Mouse (Mus musculus) liver, postnatal 0 days (tissue): Measurements from ENCODE around the gene Socs2. TPM values are rescaled to one million over a fixed set of nuclear protein-coding genes. Genes with fewer than 3 reads are reported as not detected.

Experiments used
- ATAC-seq: fragments of 200-750 bp; cut with Nextera tagmentation; 2 replicates; pipeline ENCODE4 v1.8.0; 2017; ENCODE audit warnings: mild to moderate bottlenecking, moderate library complexity
- DNase-seq: peaks from one replicate; pipeline ENCODE4 v3.0.0-alpha.2; 2016
- H3K27ac ChIP-seq: fragments of 300-500 bp; sonication (generic); 2 replicates; pipeline ENCODE4 v1.5.1; 2014; ENCODE audit warnings: antibody characterized with exemption, moderate library complexity, mild to moderate bottlenecking, low read depth
- H3K27me3 ChIP-seq: fragments of 300-500 bp; sonication (generic); 2 replicates; pipeline ENCODE4 v1.6.1; 2014; ENCODE audit warnings: low read length, control low read depth, mixed read lengths; ENCODE audit not compliant: insufficient read depth
- H3K36me3 ChIP-seq: fragments of 300-500 bp; sonication (generic); replicated peaks from 2 replicates; pipeline ENCODE4 v1.6.1; 2014; ENCODE audit warnings: mild to moderate bottlenecking, control low read depth, low read length, moderate library complexity, mixed read lengths; ENCODE audit not compliant: insufficient read depth
- H3K4me1 ChIP-seq: fragments of 300-500 bp; sonication (generic); 2 replicates; pipeline ENCODE4 v1.6.1; 2014; ENCODE audit warnings: antibody characterized with exemption, mild to moderate bottlenecking, control low read depth; ENCODE audit not compliant: insufficient read depth
- H3K4me2 ChIP-seq: fragments of 300-500 bp; sonication (generic); 2 replicates; pipeline ENCODE4 v1.6.1; 2014; ENCODE audit warnings: low read depth, mild to moderate bottlenecking, low read length, moderate library complexity, mixed read lengths
- H3K4me3 ChIP-seq: fragments of 300-500 bp; sonication (generic); 2 replicates; pipeline ENCODE4 v1.5.1; 2014; ENCODE audit warnings: low read depth, low read length
- H3K9ac ChIP-seq: fragments of 300-500 bp; sonication (generic); replicated peaks from 2 replicates; pipeline ENCODE4 v1.6.1; 2014; ENCODE audit warnings: mild to moderate bottlenecking, moderate library complexity
- H3K9me3 ChIP-seq: fragments of 300-500 bp; sonication (generic); 2 replicates; pipeline ENCODE4 v1.6.1; 2016; ENCODE audit warnings: mild to moderate bottlenecking, control low read depth, low read length, mixed read lengths
- CTCF ChIP-seq: sonication (generic); IDR thresholded peaks from 2 replicates; pipeline ENCODE4 v1.5.1; 2016; ENCODE audit warnings: antibody characterized with exemption, low read depth
- EP300 ChIP-seq: IDR thresholded peaks from 2 replicates; pipeline ENCODE4 v1.6.1; 2016; ENCODE audit warnings: antibody characterized with exemption, low read depth, mild to moderate bottlenecking
- WGBS: fragments of 180-500 bp; shearing (Covaris S2); extraction: QIAGEN DNeasy Blood & Tissue Kit; methylation state at CpG from one replicate; pipeline ENCODE4 v1.1.7; 2014; ENCODE audit not compliant: insufficient replicate concordance; 5-methylcytosine and 5-hydroxymethylcytosine counted together
- polyA plus RNA-seq: library from polyadenylated mRNA; unstranded; fragments of >200 nt; fragmentation: Nextera tagmentation; extraction: Ambion mirVana; gene quantifications from 2 replicates; pipeline ENCODE4 v1.2.1, GENCODE M21; 2015

The Socs2 gene
- polyA plus RNA-seq, 1 experiment from 2014 or later = 67.1 TPM

DNA sequence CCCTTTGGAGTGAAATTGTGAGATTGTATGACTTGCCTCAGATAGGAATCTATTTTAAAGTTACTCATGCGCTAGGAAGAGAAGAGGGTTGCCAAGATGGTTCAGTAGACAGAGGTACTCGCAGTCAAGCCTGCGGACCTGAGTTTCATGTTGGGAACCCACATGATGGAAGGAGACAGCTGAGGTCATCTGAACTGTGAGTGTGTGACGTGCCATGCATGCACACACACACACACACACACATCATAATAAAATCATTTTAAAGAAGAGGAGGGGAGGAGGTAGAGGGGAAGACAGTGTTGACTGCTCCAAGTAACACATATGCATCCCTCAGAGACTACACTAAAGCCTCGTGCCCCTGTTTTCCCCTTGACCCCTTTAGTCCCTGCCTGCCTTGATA is 56.9 kb downstream of the Socs2 start:
- H3K4me2 ChIP-seq = no peak overlapping the region
- WGBS = 91% methylated on average over 5 of the region's 5 CpGs
- H3K4me3 ChIP-seq = no peak overlapping the region
- no peak overlapping the region for H3K9ac ChIP-seq
- no peak for TF ChIP-seq EP300
- no peak for TF ChIP-seq CTCF
- no peaks in the 10 kb centered on the region for H3K9me3 ChIP-seq
- H3K27me3 ChIP-seq = no peaks in the 10 kb centered on the region
- DNase-seq (no peak), ATAC-seq (no peak)
- no peak overlapping the region for H3K27ac ChIP-seq
- no peaks in the 10 kb centered on the region for H3K4me1 ChIP-seq
- no peaks in the 10 kb centered on the region for H3K36me3 ChIP-seq

DNA sequence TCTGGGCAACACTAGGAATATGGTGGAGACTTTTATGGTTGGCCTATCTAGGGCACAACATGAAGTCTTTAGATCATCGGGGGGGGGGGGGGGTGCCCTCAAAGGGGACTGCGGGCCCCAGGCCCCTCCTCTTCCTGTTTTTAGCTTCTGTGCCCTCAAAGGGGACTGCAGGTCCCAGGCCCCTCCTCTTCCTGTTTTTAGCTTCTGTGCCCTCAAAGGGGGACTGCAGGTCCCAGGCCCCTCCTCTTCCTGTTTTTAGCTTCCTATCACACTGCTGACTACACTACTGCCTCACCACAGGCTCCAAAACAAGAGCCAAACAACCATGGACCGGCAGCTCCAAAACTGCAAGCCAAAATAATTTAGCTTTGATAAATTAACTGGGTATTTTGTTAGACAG is 59.3 kb downstream of the Socs2 start:
- no peaks in the 10 kb centered on the region for H3K36me3 ChIP-seq
- H3K4me3 ChIP-seq = no peak overlapping the region
- no peak for ATAC-seq
- H3K9me3 ChIP-seq = no peaks in the 10 kb centered on the region
- H3K9ac ChIP-seq = no peak overlapping the region
- H3K4me2 ChIP-seq = no peak overlapping the region
- no peaks in the 10 kb centered on the region for H3K27me3 ChIP-seq
- H3K4me1 ChIP-seq = no peaks in the 10 kb centered on the region
- TF ChIP-seq EP300 (no peak), CTCF (no peak)
- no peak for DNase-seq
- H3K27ac ChIP-seq = no peak overlapping the region
- whole genome bisulfite sequencing = 61% methylated on average over 3 of the region's 3 CpGs

DNA sequence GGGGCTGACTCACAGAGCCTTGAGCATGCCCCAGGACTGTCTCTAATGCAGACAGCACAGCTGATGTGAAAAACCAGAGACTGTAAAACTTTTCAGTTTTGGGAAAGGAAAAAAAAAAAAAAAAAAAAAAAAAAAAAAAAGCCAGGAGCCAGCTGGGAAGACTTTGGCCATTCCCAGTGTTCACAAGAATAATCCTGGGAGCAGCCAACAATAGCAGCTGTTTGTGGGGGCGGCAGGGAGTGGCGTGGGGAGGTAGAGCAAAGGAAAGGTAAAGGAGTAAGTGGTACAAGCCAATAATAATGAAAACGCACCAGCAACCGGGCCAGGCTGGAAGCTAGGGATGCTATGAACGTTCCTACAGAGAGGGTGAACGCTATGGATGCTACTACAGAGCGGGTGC is 60.3 kb downstream of the Socs2 start:
- no peak for TF ChIP-seq CTCF
- TF ChIP-seq EP300 = no peak
- WGBS = 83% methylated on average over 7 of the region's 7 CpGs
- Histone ChIP-seq H3K36me3 (no peaks in the 10 kb centered on the region), H3K27me3 (no peaks in the 10 kb centered on the region), H3K4me1 (no peaks in the 10 kb centered on the region), H3K9ac (no peak overlapping the region), H3K27ac (no peak overlapping the region), H3K9me3 (no peaks in the 10 kb centered on the region), H3K4me3 (no peak overlapping the region), H3K4me2 (no peak overlapping the region)
- no peak for DNase-seq
- no peak for ATAC-seq

DNA sequence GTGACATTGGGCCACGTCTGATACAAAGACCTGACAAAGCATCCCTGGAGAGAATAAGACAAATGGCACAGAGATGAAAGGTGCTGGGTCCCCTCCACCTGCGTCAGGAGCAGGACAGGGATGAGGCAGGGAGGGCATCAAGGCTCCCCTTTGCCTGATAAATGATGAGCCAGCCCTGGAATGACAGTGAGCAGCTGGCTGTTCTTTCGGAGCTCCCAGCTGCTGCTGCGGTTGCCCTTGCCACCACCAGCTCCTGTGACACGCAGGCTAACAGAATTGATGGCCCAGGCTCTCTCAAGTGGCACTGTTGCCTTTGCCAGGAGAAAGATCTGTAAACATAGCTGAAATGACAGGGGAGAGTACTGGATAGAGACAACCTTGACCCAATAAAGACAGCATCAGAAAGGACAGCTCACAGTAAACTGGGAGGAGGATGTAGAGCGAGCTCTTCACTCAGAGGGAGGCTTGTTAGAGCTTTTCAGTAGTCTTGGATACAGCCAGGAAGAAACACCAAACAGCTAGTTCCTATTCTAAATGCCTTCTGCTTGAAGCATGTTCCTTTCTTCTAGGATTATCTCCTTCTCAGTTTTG is 61.2 kb downstream of the Socs2 start:
- no peak for DNase-seq

DNA sequence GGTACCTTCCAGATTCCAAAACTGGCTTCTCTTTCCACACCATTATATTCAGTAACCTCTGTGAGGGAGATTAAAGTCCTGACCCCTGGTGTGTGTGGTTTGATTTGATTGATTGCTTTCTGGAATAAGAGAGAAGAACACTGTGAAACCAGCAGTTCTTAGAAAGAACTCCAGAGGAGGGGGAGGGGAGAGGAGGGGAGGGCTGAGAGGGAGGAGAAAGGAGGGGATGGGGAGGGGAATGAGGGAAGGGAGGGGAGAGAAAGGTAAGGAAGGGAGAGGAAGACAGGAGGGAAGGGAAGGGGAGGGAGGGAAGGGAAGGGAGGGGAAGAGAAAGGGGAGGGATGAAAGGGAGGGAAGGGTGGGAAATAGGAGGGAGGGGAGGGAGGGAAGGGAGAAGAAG is 62.3 kb downstream of the Socs2 start:
- H3K36me3 ChIP-seq = no peaks in the 10 kb centered on the region
- no peak overlapping the region for H3K9ac ChIP-seq
- H3K27me3 ChIP-seq = no peaks in the 10 kb centered on the region
- no peak overlapping the region for H3K27ac ChIP-seq
- no peak for TF ChIP-seq EP300
- TF ChIP-seq CTCF = no peak
- no peak overlapping the region for H3K4me3 ChIP-seq
- no peaks in the 10 kb centered on the region for H3K9me3 ChIP-seq
- H3K4me1 ChIP-seq = no peaks in the 10 kb centered on the region
- DNase-seq = no peak
- H3K4me2 ChIP-seq = no peak overlapping the region
- ATAC-seq = no peak

More for the DNA sequence above, 61.2 kb downstream of the Socs2 start:
- 56% methylated on average over 6 of the region's 6 CpGs for WGBS
- H3K27ac ChIP-seq = no peak overlapping the region
- H3K4me1 ChIP-seq = no peaks in the 10 kb centered on the region
- no peaks in the 10 kb centered on the region for H3K9me3 ChIP-seq
- no peaks in the 10 kb centered on the region for H3K27me3 ChIP-seq
- no peaks in the 10 kb centered on the region for H3K36me3 ChIP-seq
- no peak for ATAC-seq
- no peak for TF ChIP-seq CTCF
- no peak for TF ChIP-seq EP300
- H3K4me2 ChIP-seq = no peak overlapping the region
- H3K4me3 ChIP-seq = no peak overlapping the region
- H3K9ac ChIP-seq = no peak overlapping the region

DNA sequence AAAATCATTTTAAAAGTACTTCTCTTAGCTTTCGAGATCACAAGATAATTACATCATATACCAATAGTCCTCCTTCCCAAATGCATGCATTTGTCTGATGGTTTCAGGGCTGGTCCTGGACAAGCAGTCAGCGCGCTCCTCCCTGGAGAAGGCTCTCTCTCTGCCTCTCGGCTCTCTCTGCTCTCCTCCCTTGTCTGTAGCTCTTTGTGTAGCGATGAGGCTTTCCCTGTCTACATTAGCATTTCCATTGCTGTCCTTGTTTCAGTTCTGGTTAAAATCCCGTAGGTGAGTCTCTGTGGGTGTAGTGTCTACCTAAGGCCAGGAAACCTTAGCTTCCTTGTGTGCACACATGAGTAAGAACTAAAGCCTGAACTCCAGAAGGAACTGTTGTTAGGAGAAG is 62.9 kb downstream of the Socs2 start:
- Histone ChIP-seq H3K4me1 (no peaks in the 10 kb centered on the region), H3K9ac (no peak overlapping the region), H3K27me3 (no peaks in the 10 kb centered on the region), H3K27ac (no peak overlapping the region), H3K9me3 (no peaks in the 10 kb centered on the region), H3K4me3 (no peak overlapping the region), H3K36me3 (no peaks in the 10 kb centered on the region), H3K4me2 (no peak overlapping the region)
- DNase-seq = no peak
- WGBS = 84% methylated on average over 6 of the region's 6 CpGs
- TF ChIP-seq CTCF = no peak
- TF ChIP-seq EP300 = no peak
- no peak for ATAC-seq

DNA sequence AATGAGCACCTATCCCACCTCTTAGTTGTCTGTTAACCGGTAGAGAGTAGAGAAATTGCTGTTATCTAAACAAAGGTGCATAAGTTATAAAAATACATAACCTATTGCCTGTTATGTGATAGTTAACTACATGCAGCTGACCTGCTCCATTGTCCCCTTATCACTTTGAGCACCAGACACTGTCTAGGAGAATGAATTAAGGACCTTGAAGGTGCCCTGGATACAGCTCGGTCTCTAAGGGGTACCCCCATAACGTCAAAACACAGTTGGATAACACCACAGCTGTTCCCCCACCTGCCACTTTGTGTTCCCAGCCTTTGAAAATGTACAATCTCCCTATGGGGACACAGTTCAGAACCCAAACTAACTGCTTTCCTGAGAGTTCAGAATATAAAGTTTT is 68.5 kb downstream of the Socs2 start:
- no peaks in the 10 kb centered on the region for H3K36me3 ChIP-seq
- DNase-seq (no peak), ATAC-seq (no peak)
- H3K9me3 ChIP-seq = 0 out of 2 replicates have a peak, but pooled peaks cover 4% of the 10 kb centered on the region
- no peaks in the 10 kb centered on the region for H3K27me3 ChIP-seq
- H3K4me2 ChIP-seq = no peak overlapping the region
- H3K4me1 ChIP-seq = no peaks in the 10 kb centered on the region
- no peak overlapping the region for H3K27ac ChIP-seq
- H3K9ac ChIP-seq = no peak overlapping the region
- TF ChIP-seq EP300 = no peak
- no peak for TF ChIP-seq CTCF
- WGBS = 79% methylated on average over 3 of the region's 3 CpGs
- H3K4me3 ChIP-seq = no peak overlapping the region
